8 mouse cellular contexts compared by ENCODE assay signal in genomic region chr2:18821451-18822379, GRCm38 (mm10).
A peak's percentile ranks its signal among the peaks of the same experiment; 100 is the strongest.
DNase-seq lines count a peak whose midpoint lies in the region; ATAC-seq and TF ChIP-seq lines count a peak whose summit lies in the region.

No protein-coding gene starts in this region.

- intact Hi-C loops in heart, adult 2 months (cut with DNase I) = loop anchor here (5.0 kb wide), 1 partner anchor 176 kb away; the partner anchor contains the start of genes 4930426L09Rik and Pip4k2a

- peak; percentile 77 for DNase-seq in MN1 (ENCODE audit: low spot score)
- DNase-seq in embryo, embryonic 11 days = peak; percentile 66
- DNase-seq in heart, adult 2 months = peak; percentile 73 to 79
- peak; percentile 62 for DNase-seq in kidney, adult 18-20 months
- no peak for DNase-seq in frontal cortex, postnatal 36 days (ENCODE audit: low spot score in 2 of 2)

- H3K27me3 ChIP-seq in heart, adult 2 months (ENCODE audit: control insufficient read depth, insufficient read depth, low read length) = no peaks in the 10 kb centered on the region
- peaks cover under 1% of the 10 kb centered on the region; the same call in 1 of the 2 replicates for H3K27me3 ChIP-seq in lung, embryonic 15.5 days
- no peaks in the 10 kb centered on the region for H3K27me3 ChIP-seq in neural tube, embryonic 15.5 days (replicated peaks)

- no peaks in the 10 kb centered on the region for H3K79me2 ChIP-seq in heart, adult 2 months (replicated peaks; ENCODE audit: control insufficient read depth, insufficient read depth, low read length)

- peak; percentile 78; the same call in 1 of the 2 replicates for TF ChIP-seq EP300 in heart, adult 2 months (IDR thresholded peaks at IDR 0.05; ENCODE audit: insufficient read depth, low read depth, low read length)

- peak overlapping the region; percentile 40 for H3K9ac ChIP-seq in heart, adult 2 months (ENCODE audit: low read depth, low read length)
- no peak overlapping the region for H3K9ac ChIP-seq in lung, embryonic 15.5 days
- no peak overlapping the region for H3K9ac ChIP-seq in neural tube, embryonic 15.5 days (replicated peaks)

- ATAC-seq in lung, embryonic 15.5 days (ENCODE audit: borderline replicate concordance, extremely low read depth, low FRiP score, low TSS enrichment) = no peak
- ATAC-seq in neural tube, embryonic 15.5 days (ENCODE audit: low FRiP score) = no peak; the same call in 1 of the 2 replicates
- no peak for ATAC-seq in frontal cortex, adult (ENCODE audit: low TSS enrichment)

- peak; percentile 30; the same call in 1 of the 2 replicates for TF ChIP-seq POLR2A in heart, adult 2 months (IDR thresholded peaks at IDR 0.05; ENCODE audit: insufficient read depth, low read depth, low read length)

- H3K9me3 ChIP-seq in lung, embryonic 15.5 days = no peaks in the 10 kb centered on the region
- H3K9me3 ChIP-seq in neural tube, embryonic 15.5 days (replicated peaks) = no peaks in the 10 kb centered on the region

- no peaks in the 10 kb centered on the region for H3K36me3 ChIP-seq in heart, adult 2 months (ENCODE audit: control insufficient read depth, insufficient read depth, low read length)
- H3K36me3 ChIP-seq in lung, embryonic 15.5 days = no peaks in the 10 kb centered on the region
- H3K36me3 ChIP-seq in neural tube, embryonic 15.5 days = no peaks in the 10 kb centered on the region

- TF ChIP-seq CTCF in heart, adult 2 months (IDR thresholded peaks at IDR 0.05) = no peak

- WGBS in heart, adult 2 months = 38% methylated on average over 18 of the region's 18 CpGs
- WGBS in lung, embryonic 15.5 days = 48% methylated on average over 18 of the region's 18 CpGs
- WGBS in neural tube, embryonic 15.5 days = 41% methylated on average over 18 of the region's 18 CpGs

- H3K4me2 ChIP-seq in lung, embryonic 15.5 days = peak overlapping the region; percentile 40
- peak overlapping the region; percentile 30 for H3K4me2 ChIP-seq in neural tube, embryonic 15.5 days

- peak overlapping the region; percentile 45 for H3K4me3 ChIP-seq in heart, adult 2 months
- H3K4me3 ChIP-seq in lung, embryonic 15.5 days = peak overlapping the region; percentile 23
- H3K4me3 ChIP-seq in neural tube, embryonic 15.5 days (replicated peaks) = no peak overlapping the region

- peaks cover 6% of the 10 kb centered on the region for H3K4me1 ChIP-seq in heart, adult 2 months (ENCODE audit: control insufficient read depth, insufficient read depth, low read length)
- peaks cover 15% of the 10 kb centered on the region for H3K4me1 ChIP-seq in lung, embryonic 15.5 days
- H3K4me1 ChIP-seq in neural tube, embryonic 15.5 days = peaks cover 12% of the 10 kb centered on the region

- H3K27ac ChIP-seq in heart, adult 2 months = peak overlapping the region; percentile 88
- H3K27ac ChIP-seq in lung, embryonic 15.5 days = no peak overlapping the region
- no peak overlapping the region for H3K27ac ChIP-seq in neural tube, embryonic 15.5 days (replicated peaks)

Comparison
In these comparisons a context has a peak if more than half of its experiments do, and no peak if none do; other contexts are left out.
1. DNase-seq: peak in MN1 (single experiment), embryo, embryonic 11 days (single experiment), heart, adult 2 months (2 of 2) and kidney, adult 18-20 months (single experiment); none in frontal cortex, postnatal 36 days (0 of 2).